In the genomic region with DNA sequence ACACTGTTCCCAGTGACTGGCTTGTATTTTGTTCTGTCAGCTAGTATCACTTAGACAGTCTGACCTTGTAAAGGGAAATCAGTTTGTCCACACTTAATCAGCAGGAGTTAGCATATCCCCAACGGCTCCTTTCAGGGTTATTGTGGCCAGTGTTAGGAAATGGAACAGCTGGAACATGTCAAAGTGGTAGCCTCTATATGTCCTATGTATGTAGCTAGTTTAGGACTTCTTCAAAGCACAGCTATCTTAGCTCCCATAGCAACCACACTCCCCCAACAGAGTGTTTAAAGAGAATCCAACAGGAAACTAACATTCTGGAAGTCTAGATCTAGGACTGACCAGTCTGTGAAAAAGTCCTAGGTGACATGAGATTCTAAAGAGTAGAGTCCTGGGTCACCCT, we compare ENCODE assay signal across 27 mouse cellular contexts.
DNase-seq lines count a peak whose midpoint lies in the region; ATAC-seq and TF ChIP-seq lines count a peak whose summit lies in the region.
"Had no signal": no experiment of that assay in that cellular context is flagged by ENCODE, and none has a peak within 500 bp of the region (broad histone marks: within the 10 kb centered on the region; RNA-seq: fewer than 3 reads in every experiment).

No protein-coding gene starts in this region.

- H3K4me1 ChIP-seq in heart, embryonic 14.5 days (ENCODE audit: control insufficient read depth in 2 of 2, insufficient read depth in 2 of 2, low read length in 2 of 2), result peaks cover 2 to 16% of the 10 kb centered on the region in 2 experiments; a peak in 3 of 4 replicates
- no peaks in the 10 kb centered on the region for H3K4me1 ChIP-seq in kidney, embryonic 16.5 days (ENCODE audit: insufficient read depth, low read length)
- H3K4me1 ChIP-seq in lung, postnatal 0 days (ENCODE audit: insufficient read depth, low read depth, low read length), result peaks cover 5% of the 10 kb centered on the region; the same call in 1 of the 2 replicates
- H3K4me1 ChIP-seq: forebrain, embryonic 13.5 days; hindbrain, embryonic 15.5 days; limb, embryonic 10.5 days; liver, embryonic 13.5 days; megakaryocyte, embryonic 14.5 days; midbrain, embryonic 12.5 days; neural tube, embryonic 12.5 days had no signal

- no peak overlapping the region for H3K27ac ChIP-seq in heart, embryonic 14.5 days (replicated peaks in 1 of 2; ENCODE audit: control insufficient read depth in 1 of 2, insufficient read depth in 1 of 2, low read depth in 2 of 2, low read length in 2 of 2)
- H3K27ac ChIP-seq in kidney, embryonic 16.5 days (ENCODE audit: low read length), result 0 out of 2 replicates have a peak overlapping the region, but pooled peaks have one; percentile 19
- H3K27ac ChIP-seq in lung, postnatal 0 days (ENCODE audit: low read length), result peak overlapping the region; percentile 11; the same call in 1 of the 2 replicates
- H3K27ac ChIP-seq: forebrain, embryonic 13.5 days; hindbrain, embryonic 15.5 days; limb, embryonic 10.5 days; limb, embryonic 15.5 days; liver, embryonic 13.5 days; midbrain, embryonic 12.5 days; neural tube, embryonic 12.5 days had no signal

- DNase-seq in heart, adult 9 months (ENCODE audit: low spot score in 2 of 2), result no peak
- DNase-seq in kidney, adult 8-10 months, result no peak
- DNase-seq in lung, postnatal 0 days (ENCODE audit: low spot score), result peak; percentile 77
- DNase-seq in lung, adult 18-20 months, result no peak
- DNase-seq: adrenal gland, postnatal 14 days; cerebellum, adult 11 months; cerebellum, adult 9-10 months; cerebellum, postnatal 36 days; gastrocnemius, postnatal 10 days; kidney, adult 9 months; layer of hippocampus, adult 9-11 months; liver, embryonic 13.5 days; right cerebral cortex, adult 18-20 months; spleen, adult 18-20 months; thymus, postnatal 4 days had no signal

- H3K4me2 ChIP-seq in heart, embryonic 14.5 days (ENCODE audit: low read length), result no peak overlapping the region
- no peak overlapping the region for H3K4me2 ChIP-seq in kidney, embryonic 16.5 days (replicated peaks; ENCODE audit: low read depth, low read length)
- H3K4me2 ChIP-seq in lung, postnatal 0 days (replicated peaks; ENCODE audit: low read depth, low read length), result no peak overlapping the region
- H3K4me2 ChIP-seq: forebrain, embryonic 13.5 days; hindbrain, embryonic 15.5 days; limb, embryonic 15.5 days; liver, embryonic 13.5 days; midbrain, embryonic 12.5 days; neural tube, embryonic 12.5 days had no signal

- no peak overlapping the region for H3K9ac ChIP-seq in heart, embryonic 14.5 days (ENCODE audit: low read length)
- no peak overlapping the region for H3K9ac ChIP-seq in kidney, embryonic 16.5 days (replicated peaks; ENCODE audit: low read length)
- H3K9ac ChIP-seq in lung, postnatal 0 days (replicated peaks; ENCODE audit: low read depth), result no peak overlapping the region
- H3K9ac ChIP-seq: forebrain, embryonic 13.5 days; hindbrain, embryonic 15.5 days; limb, embryonic 15.5 days; liver, embryonic 13.5 days; midbrain, embryonic 12.5 days; neural tube, embryonic 12.5 days had no signal

- 12% methylated on average over 1 of the region's 1 CpGs for WGBS in heart, embryonic 14.5 days
- WGBS in kidney, embryonic 16.5 days, result 18% methylated on average over 1 of the region's 1 CpGs
- WGBS in lung, postnatal 0 days, result 40% methylated on average over 1 of the region's 1 CpGs

- no peak for TF ChIP-seq CTCF in lung, postnatal 0 days (IDR thresholded peaks at IDR 0.05)

- TF ChIP-seq EP300 in lung, postnatal 0 days (IDR thresholded peaks at IDR 0.05), result no peak; the same call in 1 of the 2 replicates

- H3K4me3 ChIP-seq in heart, embryonic 14.5 days (ENCODE audit: control insufficient read depth in 1 of 2, insufficient read depth in 1 of 2, low read depth in 1 of 2, low read length in 2 of 2), result no peak overlapping the region
- no peak overlapping the region for H3K4me3 ChIP-seq in kidney, embryonic 16.5 days (ENCODE audit: low read length)
- H3K4me3 ChIP-seq in lung, postnatal 0 days (ENCODE audit: low read depth, low read length), result no peak overlapping the region
- H3K4me3 ChIP-seq: forebrain, embryonic 13.5 days; hindbrain, embryonic 15.5 days; limb, embryonic 10.5 days; limb, embryonic 15.5 days; liver, embryonic 13.5 days; megakaryocyte, embryonic 14.5 days; midbrain, embryonic 12.5 days; myocyte; neural tube, embryonic 12.5 days had no signal

- H3K36me3 ChIP-seq in heart, embryonic 14.5 days (ENCODE audit: control insufficient read depth, insufficient read depth, low read length), result no peaks in the 10 kb centered on the region
- H3K36me3 ChIP-seq in kidney, embryonic 16.5 days (ENCODE audit: insufficient read depth, low read length), result no peaks in the 10 kb centered on the region
- no peaks in the 10 kb centered on the region for H3K36me3 ChIP-seq in lung, postnatal 0 days (ENCODE audit: insufficient read depth, low read length)
- H3K36me3 ChIP-seq: hindbrain, embryonic 15.5 days; limb, embryonic 10.5 days; limb, embryonic 15.5 days; liver, embryonic 13.5 days; midbrain, embryonic 12.5 days; neural tube, embryonic 12.5 days had no signal

- H3K9me3 ChIP-seq in heart, embryonic 14.5 days (ENCODE audit: control insufficient read depth, low read length), result no peaks in the 10 kb centered on the region
- no peaks in the 10 kb centered on the region for H3K9me3 ChIP-seq in kidney, embryonic 16.5 days (ENCODE audit: low read length)
- H3K9me3 ChIP-seq in lung, postnatal 0 days (ENCODE audit: low read length), result no peaks in the 10 kb centered on the region
- H3K9me3 ChIP-seq: forebrain, embryonic 13.5 days; hindbrain, embryonic 15.5 days; limb, embryonic 10.5 days; limb, embryonic 15.5 days; liver, embryonic 13.5 days; midbrain, embryonic 12.5 days; neural tube, embryonic 12.5 days had no signal

- ATAC-seq in heart, embryonic 14.5 days (ENCODE audit: insufficient number of reproducible peaks, insufficient read depth, low FRiP score, low read depth), result peak; percentile 54; the same call in 1 of the 2 replicates
- peak; percentile 75 for ATAC-seq in kidney, embryonic 16.5 days (ENCODE audit: low FRiP score, low TSS enrichment)
- peak; percentile 91 for ATAC-seq in lung, postnatal 0 days
- ATAC-seq: CD4-positive, CD25-positive, alpha-beta regulatory T cell, adult 4 months; forebrain, embryonic 13.5 days; inflammation-experienced regulatory T-cells, adult 6 months had no signal

- no peaks in the 10 kb centered on the region for H3K27me3 ChIP-seq in heart, embryonic 14.5 days (ENCODE audit: control insufficient read depth, insufficient read depth, low read length)
- H3K27me3 ChIP-seq in kidney, embryonic 16.5 days (ENCODE audit: insufficient read depth, low read length), result no peaks in the 10 kb centered on the region
- no peaks in the 10 kb centered on the region for H3K27me3 ChIP-seq in lung, postnatal 0 days (replicated peaks; ENCODE audit: insufficient read depth, low read length)
- H3K27me3 ChIP-seq: forebrain, embryonic 13.5 days; hindbrain, embryonic 15.5 days; limb, embryonic 15.5 days; liver, embryonic 13.5 days; megakaryocyte, embryonic 14.5 days; midbrain, embryonic 12.5 days; neural tube, embryonic 12.5 days had no signal

Comparison
In these comparisons a context has a peak if more than half of its experiments do, and no peak if none do; other contexts are left out.
1. H3K27ac ChIP-seq: peak in kidney, embryonic 16.5 days (single experiment) and lung, postnatal 0 days (single experiment); none in heart, embryonic 14.5 days (0 of 2).
2. Peak in every context shown above with its lines, with median percentiles within 50 percentile points of each other: ATAC-seq.